Mouse (Mus musculus): ENCODE measurements around the gene Chmp4b. TPM values are rescaled to one million over a fixed set of nuclear protein-coding genes. Genes with fewer than 3 reads are reported as not detected.

Gene Chmp4b
- polyA plus RNA-seq, 1 experiment from 2014 or later = 12.5 TPM

DNA sequence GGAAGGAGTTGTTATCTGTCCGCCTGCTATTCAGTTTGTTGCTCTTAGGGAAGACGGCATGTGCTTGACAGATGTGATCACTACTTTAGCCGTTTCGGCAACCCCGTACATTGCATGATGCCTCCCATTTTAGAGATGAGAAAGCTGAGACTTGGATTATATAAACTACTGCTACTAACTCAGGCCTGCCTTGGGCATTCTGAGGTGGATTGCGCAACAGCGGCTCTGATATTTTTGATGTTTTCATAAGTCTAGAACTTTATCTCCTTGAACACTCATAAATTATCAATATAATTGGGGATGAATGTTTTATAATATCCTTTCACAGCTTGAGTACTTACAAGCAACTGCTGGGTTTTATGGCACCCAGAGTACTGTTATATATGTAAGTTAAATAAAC, 17.2 kb downstream of the Chmp4b start:
- Histone ChIP-seq H3K9me3 (replicated peaks; ENCODE audit: control insufficient read depth, low read length) (no peaks in the 10 kb centered on the region), H3K27ac (ENCODE audit: low read depth, low read length) (no peak overlapping the region), H3K4me1 (ENCODE audit: control insufficient read depth, insufficient read depth, low read length) (peaks cover under 1% of the 10 kb centered on the region; the same call in 1 of the 2 replicates), H3K4me3 (ENCODE audit: low read depth, low read length) (no peak overlapping the region), H3K27me3 (ENCODE audit: control insufficient read depth, insufficient read depth, low read length) (no peaks in the 10 kb centered on the region), H3K9ac (ENCODE audit: low read depth, low read length) (no peak overlapping the region), H3K4me2 (no peak overlapping the region), H3K36me3 (ENCODE audit: control insufficient read depth, insufficient read depth, low read length) (no peaks in the 10 kb centered on the region; the same call in 1 of the 2 replicates)
- ATAC-seq (replicated peaks; ENCODE audit: insufficient number of reproducible peaks, low FRiP score, low TSS enrichment) = no peak
- 58% methylated on average over 7 of the region's 7 CpGs for WGBS (ENCODE audit: insufficient replicate concordance)

GRCm38 (mm10) chr2:154670106-154670505, 18.6 kb downstream of the Chmp4b start:
- no peaks in the 10 kb centered on the region for H3K27me3 ChIP-seq (ENCODE audit: control insufficient read depth, insufficient read depth, low read length)
- H3K4me2 ChIP-seq = no peak overlapping the region
- 0 out of 2 replicates have a peak overlapping the region, but pooled peaks have one; percentile 10 for H3K9ac ChIP-seq (ENCODE audit: low read depth, low read length)
- 67% methylated on average over 4 of the region's 4 CpGs for WGBS (ENCODE audit: insufficient replicate concordance)
- H3K4me3 ChIP-seq (ENCODE audit: low read depth, low read length) = no peak overlapping the region
- H3K27ac ChIP-seq (ENCODE audit: low read depth, low read length) = no peak overlapping the region
- no peak for ATAC-seq (replicated peaks; ENCODE audit: insufficient number of reproducible peaks, low FRiP score, low TSS enrichment)
- peaks cover 8% of the 10 kb centered on the region; the same call in 1 of the 2 replicates for H3K4me1 ChIP-seq (ENCODE audit: control insufficient read depth, insufficient read depth, low read length)
- H3K9me3 ChIP-seq (replicated peaks; ENCODE audit: control insufficient read depth, low read length) = no peaks in the 10 kb centered on the region
- no peaks in the 10 kb centered on the region; the same call in 1 of the 2 replicates for H3K36me3 ChIP-seq (ENCODE audit: control insufficient read depth, insufficient read depth, low read length)

GRCm38 (mm10) chr2:154670741-154671140, 19.2 kb downstream of the Chmp4b start:
- no peak overlapping the region for H3K9ac ChIP-seq (ENCODE audit: low read depth, low read length)
- no peaks in the 10 kb centered on the region for H3K27me3 ChIP-seq (ENCODE audit: control insufficient read depth, insufficient read depth, low read length)
- ATAC-seq (replicated peaks; ENCODE audit: insufficient number of reproducible peaks, low FRiP score, low TSS enrichment) = no peak
- no peak overlapping the region for H3K4me3 ChIP-seq (ENCODE audit: low read depth, low read length)
- H3K27ac ChIP-seq (ENCODE audit: low read depth, low read length) = no peak overlapping the region
- no peaks in the 10 kb centered on the region for H3K36me3 ChIP-seq (ENCODE audit: control insufficient read depth, insufficient read depth, low read length)
- H3K4me2 ChIP-seq = no peak overlapping the region
- WGBS (ENCODE audit: insufficient replicate concordance) = 73% methylated on average over 4 of the region's 4 CpGs
- no peaks in the 10 kb centered on the region for H3K9me3 ChIP-seq (replicated peaks; ENCODE audit: control insufficient read depth, low read length)
- peaks cover 8% of the 10 kb centered on the region; the same call in 1 of the 2 replicates for H3K4me1 ChIP-seq (ENCODE audit: control insufficient read depth, insufficient read depth, low read length)

- H3K27me3 ChIP-seq (ENCODE audit: control insufficient read depth, insufficient read depth, low read length) = no peaks in the 10 kb centered on the region
- peaks cover 28% of the 10 kb centered on the region for H3K4me1 ChIP-seq (ENCODE audit: control insufficient read depth, insufficient read depth, low read length)
- H3K27ac ChIP-seq (ENCODE audit: low read depth, low read length) = 0 out of 2 replicates have a peak overlapping the region, but pooled peaks have one; percentile 5
- no peak overlapping the region for H3K4me2 ChIP-seq
- 73% methylated on average over 4 of the region's 4 CpGs for WGBS (ENCODE audit: insufficient replicate concordance)
- H3K36me3 ChIP-seq (ENCODE audit: control insufficient read depth, insufficient read depth, low read length) = no peaks in the 10 kb centered on the region
- no peak overlapping the region for H3K9ac ChIP-seq (ENCODE audit: low read depth, low read length)
- no peak overlapping the region for H3K4me3 ChIP-seq (ENCODE audit: low read depth, low read length)
- no peak for ATAC-seq (replicated peaks; ENCODE audit: insufficient number of reproducible peaks, low FRiP score, low TSS enrichment)
- no peaks in the 10 kb centered on the region for H3K9me3 ChIP-seq (replicated peaks; ENCODE audit: control insufficient read depth, low read length)
These were observed 22.5 kb downstream of the Chmp4b start for GRCm38 (mm10) chr2:154674008-154674407.

GRCm38 (mm10) chr2:154676653-154677609, 25.4 kb downstream of the Chmp4b start:
- peak overlapping the region; percentile 66; the same call in 1 of the 2 replicates for H3K9ac ChIP-seq (ENCODE audit: low read depth, low read length)
- peaks cover 33% of the 10 kb centered on the region for H3K4me1 ChIP-seq (ENCODE audit: control insufficient read depth, insufficient read depth, low read length)
- peak overlapping the region; percentile 34 for H3K4me3 ChIP-seq (ENCODE audit: low read depth, low read length)
- peak overlapping the region; percentile 93 for H3K27ac ChIP-seq (ENCODE audit: low read depth, low read length)
- no peaks in the 10 kb centered on the region; the same call in 1 of the 2 replicates for H3K36me3 ChIP-seq (ENCODE audit: control insufficient read depth, insufficient read depth, low read length)
- H3K9me3 ChIP-seq (replicated peaks; ENCODE audit: control insufficient read depth, low read length) = no peaks in the 10 kb centered on the region
- 53% methylated on average over 19 of the region's 19 CpGs for WGBS (ENCODE audit: insufficient replicate concordance)
- H3K27me3 ChIP-seq (ENCODE audit: control insufficient read depth, insufficient read depth, low read length) = no peaks in the 10 kb centered on the region
- peak; percentile 74 for ATAC-seq (replicated peaks; ENCODE audit: insufficient number of reproducible peaks, low FRiP score, low TSS enrichment)
- H3K4me2 ChIP-seq = peak overlapping the region; percentile 58

- Histone ChIP-seq H3K27me3 (ENCODE audit: control insufficient read depth, insufficient read depth, low read length) (no peaks in the 10 kb centered on the region), H3K27ac (ENCODE audit: low read depth, low read length) (peak overlapping the region; percentile 93), H3K4me1 (ENCODE audit: control insufficient read depth, insufficient read depth, low read length) (peaks cover 33% of the 10 kb centered on the region), H3K36me3 (ENCODE audit: control insufficient read depth, insufficient read depth, low read length) (no peaks in the 10 kb centered on the region; the same call in 1 of the 2 replicates), H3K9ac (ENCODE audit: low read depth, low read length) (peak overlapping the region; percentile 66; the same call in 1 of the 2 replicates), H3K9me3 (replicated peaks; ENCODE audit: control insufficient read depth, low read length) (no peaks in the 10 kb centered on the region), H3K4me3 (ENCODE audit: low read depth, low read length) (peak overlapping the region; percentile 34), H3K4me2 (peak overlapping the region; percentile 58)
- WGBS (ENCODE audit: insufficient replicate concordance) = 12% methylated on average over 10 of the region's 10 CpGs
- ATAC-seq (replicated peaks; ENCODE audit: insufficient number of reproducible peaks, low FRiP score, low TSS enrichment) = peak; percentile 64; the same call in 1 of the 2 replicates
These were observed 26.2 kb downstream of the Chmp4b start for GRCm38 (mm10) chr2:154677651-154678139.

GRCm38 (mm10) chr2:154678995-154679394, 27.5 kb downstream of the Chmp4b start:
- H3K4me1 ChIP-seq (ENCODE audit: control insufficient read depth, insufficient read depth, low read length) = peaks cover 29% of the 10 kb centered on the region
- ATAC-seq (replicated peaks; ENCODE audit: insufficient number of reproducible peaks, low FRiP score, low TSS enrichment) = no peak
- no peak overlapping the region for H3K4me2 ChIP-seq
- no peak overlapping the region for H3K4me3 ChIP-seq (ENCODE audit: low read depth, low read length)
- 65% methylated on average over 3 of the region's 3 CpGs for WGBS (ENCODE audit: insufficient replicate concordance)
- no peaks in the 10 kb centered on the region for H3K27me3 ChIP-seq (ENCODE audit: control insufficient read depth, insufficient read depth, low read length)
- H3K27ac ChIP-seq (ENCODE audit: low read depth, low read length) = no peak overlapping the region
- H3K9ac ChIP-seq (ENCODE audit: low read depth, low read length) = no peak overlapping the region
- H3K36me3 ChIP-seq (ENCODE audit: control insufficient read depth, insufficient read depth, low read length) = no peaks in the 10 kb centered on the region; the same call in 1 of the 2 replicates
- H3K9me3 ChIP-seq (replicated peaks; ENCODE audit: control insufficient read depth, low read length) = no peaks in the 10 kb centered on the region

GRCm38 (mm10) chr2:154680337-154680736, 28.8 kb downstream of the Chmp4b start:
- no peaks in the 10 kb centered on the region; the same call in 1 of the 2 replicates for H3K36me3 ChIP-seq (ENCODE audit: control insufficient read depth, insufficient read depth, low read length)
- no peaks in the 10 kb centered on the region for H3K9me3 ChIP-seq (replicated peaks; ENCODE audit: control insufficient read depth, low read length)
- H3K9ac ChIP-seq (ENCODE audit: low read depth, low read length) = no peak overlapping the region
- H3K4me1 ChIP-seq (ENCODE audit: control insufficient read depth, insufficient read depth, low read length) = peaks cover 26% of the 10 kb centered on the region
- no peak overlapping the region for H3K4me3 ChIP-seq (ENCODE audit: low read depth, low read length)
- no peak for ATAC-seq (replicated peaks; ENCODE audit: insufficient number of reproducible peaks, low FRiP score, low TSS enrichment)
- H3K27me3 ChIP-seq (ENCODE audit: control insufficient read depth, insufficient read depth, low read length) = no peaks in the 10 kb centered on the region
- no peak overlapping the region for H3K4me2 ChIP-seq
- WGBS (ENCODE audit: insufficient replicate concordance) = 52% methylated on average over 2 of the region's 2 CpGs
- no peak overlapping the region for H3K27ac ChIP-seq (ENCODE audit: low read depth, low read length)
